Mouse (Mus musculus) MEL (cell line): ENCODE measurements around the gene Casp4.

ENCODE experiments used
- CHD2 ChIP-seq: IDR thresholded peaks from 2 replicates; pipeline ENCODE4 v1.6.1; 2011; ENCODE audit warnings: low read length, improper control_type of control experiment
- CTCF ChIP-seq, 3 experiments: IDR thresholded peaks in 2 of 3; conservative IDR thresholded peaks in 1 of 3; 2 replicates each; pipeline ENCODE4 v1.5.1; 2011 to 2012; ENCODE audit warnings: low read length in 3 of 3, low read depth in 2 of 3, mild to moderate bottlenecking in 2 of 3, improper control_type of control experiment in 1 of 3, inconsistent platforms in 1 of 3, mixed read lengths in 1 of 3, moderate library complexity in 1 of 3; ENCODE audit not compliant: control insufficient read depth in 1 of 3, insufficient read depth in 1 of 3, poor library complexity in 1 of 3, severe bottlenecking in 1 of 3
- EP300 ChIP-seq, 2 experiments: IDR thresholded peaks; 2 replicates each; pipeline ENCODE4 v1.6.1; 2011; ENCODE audit warnings: improper control_type of control experiment in 2 of 2, low read length in 2 of 2, low read depth in 1 of 2, mild to moderate bottlenecking in 1 of 2
- ETS1 ChIP-seq: IDR thresholded peaks from 2 replicates; pipeline ENCODE4 v1.6.1; 2012; ENCODE audit warnings: low read depth, mild to moderate bottlenecking, inconsistent platforms, low read length, improper control_type of control experiment, moderate library complexity
- HCFC1 ChIP-seq: IDR thresholded peaks from 2 replicates; pipeline ENCODE4 v1.6.1; 2012; ENCODE audit warnings: low read depth, mild to moderate bottlenecking, inconsistent platforms, low read length, improper control_type of control experiment, moderate library complexity
- MAZ ChIP-seq: IDR thresholded peaks from 2 replicates; pipeline ENCODE4 v1.6.1; 2012; ENCODE audit warnings: low read depth, mild to moderate bottlenecking, inconsistent platforms, low read length, improper control_type of control experiment
- POLR2A ChIP-seq, 2 experiments: IDR thresholded peaks; 2 replicates each; pipeline ENCODE4 v1.6.1; 2011 to 2012; ENCODE audit warnings: low read length in 2 of 2, mild to moderate bottlenecking in 2 of 2, control low read depth in 1 of 2, improper control_type of control experiment in 1 of 2, low read depth in 1 of 2, moderate library complexity in 1 of 2; ENCODE audit not compliant: control insufficient read depth in 1 of 2, insufficient read depth in 1 of 2, poor library complexity in 1 of 2
- RCOR1 ChIP-seq: IDR thresholded peaks from 2 replicates; pipeline ENCODE4 v1.6.1; 2012; ENCODE audit warnings: low read depth, mild to moderate bottlenecking, inconsistent platforms, low read length, improper control_type of control experiment
- TAL1 ChIP-seq: IDR thresholded peaks from 2 replicates; pipeline ENCODE4 v1.6.1; 2012; ENCODE audit warnings: mild to moderate bottlenecking, inconsistent platforms, low read length, moderate library complexity, mixed read lengths
- TCF12 ChIP-seq: IDR thresholded peaks from 2 replicates; pipeline ENCODE4 v1.6.1; 2014; ENCODE audit warnings: low read depth, mild to moderate bottlenecking, inconsistent platforms, low read length, improper control_type of control experiment, moderate library complexity
- USF2 ChIP-seq, 2 experiments: IDR thresholded peaks; 2 replicates each; pipeline ENCODE4 v1.6.1; 2011 to 2012; ENCODE audit warnings: improper control_type of control experiment in 2 of 2, low read length in 2 of 2, borderline replicate concordance in 1 of 2, inconsistent platforms in 1 of 2, low read depth in 1 of 2, mild to moderate bottlenecking in 1 of 2; ENCODE audit not compliant: insufficient read depth in 1 of 2
- ZKSCAN1 ChIP-seq: IDR thresholded peaks from 2 replicates; pipeline ENCODE4 v1.6.1; 2012; ENCODE audit warnings: low read depth, mild to moderate bottlenecking, inconsistent platforms, low read length, improper control_type of control experiment, moderate library complexity
- ZNF384 ChIP-seq: IDR thresholded peaks from 2 replicates; pipeline ENCODE4 v1.6.1; 2012; ENCODE audit warnings: low read depth, mild to moderate bottlenecking, inconsistent platforms, low read length, improper control_type of control experiment

DNA sequence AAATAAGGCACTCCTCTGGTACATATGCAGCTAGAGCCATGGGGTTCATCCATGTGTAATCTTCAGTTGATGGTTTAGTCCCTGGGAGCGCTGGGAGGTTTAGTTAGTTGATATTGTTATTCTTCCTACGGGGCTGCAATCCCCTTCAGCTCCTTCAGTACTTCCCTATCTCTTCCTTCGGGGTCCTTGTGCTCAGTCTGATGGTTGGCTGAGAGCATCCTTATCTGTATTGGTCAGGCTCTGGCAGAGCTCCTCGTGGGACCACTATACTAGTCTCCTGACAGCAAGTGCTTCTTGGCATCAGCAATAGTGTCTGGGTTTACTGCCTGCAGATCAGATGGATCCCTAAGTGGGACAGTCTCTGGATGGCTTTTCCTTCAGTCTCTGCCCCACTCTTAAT, 38.8 kb downstream of the Casp4 start:
- TF ChIP-seq ZNF384 (no peak), CTCF (IDR thresholded peaks at IDR 0.05 in 2 of 3, conservative IDR thresholded peaks at IDR 0.05 in 1 of 3; ENCODE audit: control insufficient read depth in 1 of 3, insufficient read depth in 1 of 3, low read depth in 2 of 3, low read length in 3 of 3, poor library complexity in 1 of 3, severe bottlenecking in 1 of 3) (no peak), TCF12 (no peak), ETS1 (no peak), USF2 (IDR thresholded peaks at IDR 0.05; ENCODE audit: borderline replicate concordance in 1 of 2, insufficient read depth in 1 of 2, low read depth in 1 of 2, low read length in 2 of 2) (no peak), EP300 (IDR thresholded peaks at IDR 0.05; ENCODE audit: low read depth in 1 of 2, low read length in 2 of 2) (peak in 1 of 2 experiments; percentile 48; a peak in 2 of 4 replicates), RCOR1 (no peak), MAZ (no peak), CHD2 (no peak), POLR2A (IDR thresholded peaks at IDR 0.05; ENCODE audit: control insufficient read depth in 1 of 2, insufficient read depth in 1 of 2, low read depth in 1 of 2, low read length in 2 of 2, poor library complexity in 1 of 2) (no peak), HCFC1 (no peak), TAL1 (no peak), ZKSCAN1 (no peak)
